Mouse (Mus musculus): ENCODE measurements at regions not wholly inside any gene's neighbourhood (a gene's known extent, or its start where the extent isn't known, plus 50 kb on each side); places are given as distances from the start of the nearest gene placed in this dataset.

DNA sequence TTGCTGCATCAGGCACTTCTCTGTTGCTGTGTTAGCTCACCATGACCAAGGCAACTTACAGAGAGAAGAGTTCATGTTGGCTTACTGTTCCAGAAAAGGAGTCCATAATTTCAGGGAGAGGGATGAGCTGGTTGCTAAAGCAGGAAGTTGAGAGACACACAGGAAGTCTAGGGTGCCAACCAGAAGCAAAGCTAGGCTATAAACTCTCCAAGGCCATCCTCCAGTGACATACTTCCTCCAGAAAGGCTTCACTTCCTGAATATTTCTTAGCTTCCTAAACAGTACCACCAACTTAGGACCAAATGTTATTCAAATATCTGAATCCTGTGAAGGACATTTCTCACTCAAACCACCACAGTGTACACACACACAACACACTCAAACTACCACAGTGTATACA is 2010.6 kb downstream of the A830018L16Rik start:
- H3K4me2 ChIP-seq (ENCODE audit: low read length) = no peak overlapping the region
- peaks cover 10% of the 10 kb centered on the region; the same call in 1 of the 2 replicates for H3K27me3 ChIP-seq (replicated peaks; ENCODE audit: control insufficient read depth, insufficient read depth, low read length)
- H3K4me3 ChIP-seq (replicated peaks; ENCODE audit: low read length) = no peak overlapping the region
- no peak for ATAC-seq
- peaks cover 15% of the 10 kb centered on the region for H3K4me1 ChIP-seq (replicated peaks; ENCODE audit: control insufficient read depth, insufficient read depth, low read length)
- no peaks in the 10 kb centered on the region for H3K9me3 ChIP-seq (ENCODE audit: control insufficient read depth, low read length)
- H3K36me3 ChIP-seq (ENCODE audit: control insufficient read depth, insufficient read depth) = no peaks in the 10 kb centered on the region
- no peak overlapping the region for H3K9ac ChIP-seq (replicated peaks; ENCODE audit: low read depth, low read length)
- no peak overlapping the region for H3K27ac ChIP-seq (ENCODE audit: low read length)

DNA sequence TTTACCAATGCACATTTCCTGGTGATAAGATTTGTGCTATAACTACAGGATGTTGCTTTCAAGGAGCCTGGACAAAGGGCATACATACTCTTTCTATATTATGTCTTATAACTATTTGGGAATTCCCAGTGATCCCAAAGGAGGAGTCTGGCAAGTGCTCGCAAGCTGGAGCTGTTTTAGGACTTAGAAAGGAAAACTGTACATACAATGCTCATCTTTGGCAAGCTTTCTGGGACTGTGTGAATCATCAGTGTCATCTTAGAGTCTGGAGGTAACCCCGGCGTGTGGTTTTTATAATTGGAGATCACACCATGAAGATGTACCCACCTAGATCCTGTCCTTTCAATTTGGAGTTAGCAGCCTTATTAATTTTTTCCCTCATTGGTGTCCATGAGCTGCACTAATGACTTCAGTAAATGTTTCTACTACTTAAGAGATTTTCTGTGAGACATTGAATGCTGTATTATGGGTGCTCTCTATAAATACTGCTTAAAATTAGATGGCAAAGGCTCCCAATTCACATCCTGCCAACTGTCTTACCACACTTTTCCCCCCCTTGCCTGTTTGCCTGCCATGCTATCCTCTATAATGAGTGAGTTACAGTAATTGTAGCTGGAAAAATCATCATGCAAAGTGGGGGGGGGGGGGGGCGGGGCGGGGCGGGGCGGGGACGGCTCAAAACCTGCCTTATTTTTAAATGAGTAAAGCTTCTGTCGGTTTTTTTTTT is 2011.9 kb downstream of the A830018L16Rik start:
- peak; percentile 82 for ATAC-seq
- peak overlapping the region; percentile 35 for H3K4me3 ChIP-seq (replicated peaks; ENCODE audit: low read length)
- H3K36me3 ChIP-seq (ENCODE audit: control insufficient read depth, insufficient read depth) = no peaks in the 10 kb centered on the region
- peak overlapping the region; percentile 58 for H3K4me2 ChIP-seq (ENCODE audit: low read length)
- H3K27me3 ChIP-seq (replicated peaks; ENCODE audit: control insufficient read depth, insufficient read depth, low read length) = peaks cover 10% of the 10 kb centered on the region; the same call in 1 of the 2 replicates
- WGBS = 16% methylated on average over 9 of the region's 9 CpGs
- no peaks in the 10 kb centered on the region for H3K9me3 ChIP-seq (ENCODE audit: control insufficient read depth, low read length)
- H3K9ac ChIP-seq (replicated peaks; ENCODE audit: low read depth, low read length) = peak overlapping the region; percentile 42
- H3K4me1 ChIP-seq (replicated peaks; ENCODE audit: control insufficient read depth, insufficient read depth, low read length) = peaks cover 15% of the 10 kb centered on the region
- H3K27ac ChIP-seq (ENCODE audit: low read length) = no peak overlapping the region

DNA sequence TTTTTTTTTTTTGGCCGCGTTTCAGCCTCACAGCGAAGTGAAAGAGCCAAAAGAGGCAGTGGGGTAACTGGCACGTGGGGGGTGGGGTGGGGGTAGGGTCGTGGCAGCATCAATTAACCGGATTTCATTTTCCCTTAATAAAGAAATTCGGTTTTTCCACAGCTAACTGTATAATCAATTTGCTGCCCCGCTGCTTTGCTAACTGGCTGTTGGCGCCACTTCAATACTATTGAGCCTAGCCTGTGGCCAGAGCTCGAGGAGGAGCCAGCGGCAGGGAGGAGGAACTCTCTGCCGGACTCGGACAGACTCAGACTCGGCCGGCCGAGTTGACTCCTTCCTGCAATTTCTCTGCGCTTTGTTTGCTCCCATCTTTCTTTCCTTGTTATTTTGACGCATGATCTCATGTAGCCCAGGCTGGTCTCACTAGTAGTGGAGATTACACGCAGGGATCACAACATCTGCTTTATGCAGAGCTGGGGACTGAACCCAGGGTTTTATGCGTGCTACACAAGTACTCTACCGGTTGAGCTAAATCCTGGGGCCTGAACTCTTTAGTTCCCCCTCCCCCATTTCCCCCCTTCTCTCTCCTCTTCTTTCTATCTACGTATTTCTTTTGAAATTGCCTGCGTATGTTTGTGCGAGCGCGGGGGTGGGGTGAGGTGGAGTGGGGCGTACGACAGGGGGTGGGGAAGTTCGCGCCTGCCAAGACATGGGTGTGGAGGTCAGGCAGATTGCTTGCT is 2012.6 kb downstream of the A830018L16Rik start:
- H3K9me3 ChIP-seq (ENCODE audit: control insufficient read depth, low read length) = no peaks in the 10 kb centered on the region

DNA sequence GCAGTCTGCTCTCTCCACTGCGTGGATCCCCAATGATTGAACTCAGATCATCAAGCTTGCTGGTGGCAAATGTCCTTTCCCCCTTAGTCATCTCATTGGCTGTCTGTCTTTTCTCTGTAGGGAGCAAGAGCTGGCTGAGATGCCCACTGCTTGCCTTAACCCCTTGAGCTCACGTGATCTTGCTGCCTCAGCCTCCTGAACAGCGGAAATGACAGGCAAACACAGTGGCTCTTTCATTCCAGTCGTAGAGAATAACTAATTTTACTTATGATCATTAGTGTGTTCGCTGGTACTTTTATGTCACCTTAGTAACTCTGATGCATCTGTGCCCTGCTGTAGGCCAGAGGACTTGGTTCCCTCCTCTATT is 2013.1 kb downstream of the A830018L16Rik start:
- Histone ChIP-seq H3K4me1 (replicated peaks; ENCODE audit: control insufficient read depth, insufficient read depth, low read length) (peaks cover 15% of the 10 kb centered on the region), H3K4me2 (ENCODE audit: low read length) (peak overlapping the region; percentile 58), H3K4me3 (replicated peaks; ENCODE audit: low read length) (no peak overlapping the region), H3K27me3 (replicated peaks; ENCODE audit: control insufficient read depth, insufficient read depth, low read length) (peaks cover 10% of the 10 kb centered on the region; the same call in 1 of the 2 replicates), H3K36me3 (ENCODE audit: control insufficient read depth, insufficient read depth) (no peaks in the 10 kb centered on the region), H3K9ac (replicated peaks; ENCODE audit: low read depth, low read length) (no peak overlapping the region; the same call in 1 of the 2 replicates), H3K9me3 (ENCODE audit: control insufficient read depth, low read length) (no peaks in the 10 kb centered on the region), H3K27ac (ENCODE audit: low read length) (no peak overlapping the region)
- ATAC-seq = no peak; the same call in 1 of the 2 replicates
- 47% methylated on average over 5 of the region's 5 CpGs for WGBS

More for the DNA sequence above, 2012.6 kb downstream of the A830018L16Rik start:
- WGBS = 2% methylated on average over 30 of the region's 30 CpGs
- Histone ChIP-seq H3K4me3 (replicated peaks; ENCODE audit: low read length) (peak overlapping the region; percentile 35), H3K9ac (replicated peaks; ENCODE audit: low read depth, low read length) (peak overlapping the region; percentile 42), H3K36me3 (ENCODE audit: control insufficient read depth, insufficient read depth) (no peaks in the 10 kb centered on the region), H3K27ac (ENCODE audit: low read length) (peak overlapping the region; percentile 48; the same call in 1 of the 2 replicates), H3K4me1 (replicated peaks; ENCODE audit: control insufficient read depth, insufficient read depth, low read length) (peaks cover 15% of the 10 kb centered on the region), H3K27me3 (replicated peaks; ENCODE audit: control insufficient read depth, insufficient read depth, low read length) (peaks cover 10% of the 10 kb centered on the region; the same call in 1 of the 2 replicates), H3K4me2 (ENCODE audit: low read length) (peak overlapping the region; percentile 58)
- ATAC-seq = peak; percentile 90

DNA sequence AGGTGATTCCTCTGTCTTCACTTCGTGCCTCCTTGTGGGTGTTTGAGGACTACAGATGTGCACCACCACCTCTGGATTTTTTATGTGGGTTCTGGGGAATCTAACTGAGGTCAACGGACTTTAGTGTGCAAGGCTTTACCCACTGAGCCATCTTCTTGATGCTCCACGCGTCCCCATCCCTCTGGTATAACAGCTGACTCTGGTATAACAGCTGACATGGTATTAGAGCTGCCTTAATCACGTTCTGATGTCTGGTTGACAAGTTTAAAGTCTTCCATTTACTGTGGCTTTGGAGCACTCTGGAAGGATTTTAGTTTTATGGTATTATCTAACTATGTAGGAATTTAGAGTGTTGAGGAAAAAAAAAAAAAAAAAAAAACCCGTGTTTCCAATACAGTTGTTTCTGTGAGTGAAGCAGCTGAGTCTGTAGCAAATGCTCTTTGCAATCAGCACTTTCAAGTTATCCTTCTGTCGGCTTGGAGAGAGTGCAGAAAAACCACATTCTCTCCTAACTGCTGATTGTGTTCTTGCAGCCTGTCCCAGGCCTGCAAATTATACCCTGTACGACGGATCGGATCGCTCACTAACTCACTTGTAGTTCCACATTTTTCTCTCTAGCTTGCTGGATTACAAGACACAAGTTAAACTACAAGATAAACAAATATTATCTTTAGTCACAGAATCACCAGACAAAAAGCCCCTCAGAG is 2013.7 kb downstream of the A830018L16Rik start:
- H3K27ac ChIP-seq (ENCODE audit: low read length) = no peak overlapping the region
- no peak overlapping the region for H3K9ac ChIP-seq (replicated peaks; ENCODE audit: low read depth, low read length)
- H3K36me3 ChIP-seq (ENCODE audit: control insufficient read depth, insufficient read depth) = no peaks in the 10 kb centered on the region
- ATAC-seq = no peak
- peaks cover 15% of the 10 kb centered on the region for H3K4me1 ChIP-seq (replicated peaks; ENCODE audit: control insufficient read depth, insufficient read depth, low read length)
- no peak overlapping the region for H3K4me2 ChIP-seq (ENCODE audit: low read length)
- peaks cover 8% of the 10 kb centered on the region; the same call in 1 of the 2 replicates for H3K27me3 ChIP-seq (replicated peaks; ENCODE audit: control insufficient read depth, insufficient read depth, low read length)
- no peak overlapping the region for H3K4me3 ChIP-seq (replicated peaks; ENCODE audit: low read length)
- H3K9me3 ChIP-seq (ENCODE audit: control insufficient read depth, low read length) = no peaks in the 10 kb centered on the region
- WGBS = 64% methylated on average over 11 of the region's 11 CpGs

DNA sequence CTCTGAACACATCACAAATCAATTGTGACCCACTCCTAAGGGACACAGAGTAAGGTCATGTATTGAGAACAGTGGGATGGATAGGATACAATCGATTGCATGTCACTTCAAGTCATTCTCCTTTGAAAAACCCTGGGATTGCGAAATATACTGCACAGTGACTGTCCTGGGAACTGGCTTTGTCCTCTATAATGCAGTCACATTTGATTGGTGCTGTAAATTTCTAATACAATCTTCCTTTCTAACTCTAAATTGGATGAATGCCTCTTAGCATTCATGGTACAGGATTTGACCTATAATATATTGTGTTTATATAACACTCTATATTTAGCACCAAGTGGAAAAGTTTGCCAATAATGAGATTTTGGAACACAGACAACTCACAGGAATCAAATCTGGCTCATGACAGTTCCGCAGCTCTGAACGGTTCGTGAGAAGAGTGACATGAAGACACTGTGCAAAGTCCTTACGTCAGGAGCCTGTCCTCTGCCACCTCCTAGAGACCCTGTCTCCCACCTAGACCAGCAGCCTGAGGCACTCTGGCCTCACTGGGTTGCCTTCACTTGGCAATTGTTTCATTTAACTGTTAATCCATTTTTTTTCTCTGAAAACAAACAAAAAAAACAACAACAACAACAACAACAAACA is 2024.0 kb downstream of the A830018L16Rik start:
- ATAC-seq = no peak

DNA sequence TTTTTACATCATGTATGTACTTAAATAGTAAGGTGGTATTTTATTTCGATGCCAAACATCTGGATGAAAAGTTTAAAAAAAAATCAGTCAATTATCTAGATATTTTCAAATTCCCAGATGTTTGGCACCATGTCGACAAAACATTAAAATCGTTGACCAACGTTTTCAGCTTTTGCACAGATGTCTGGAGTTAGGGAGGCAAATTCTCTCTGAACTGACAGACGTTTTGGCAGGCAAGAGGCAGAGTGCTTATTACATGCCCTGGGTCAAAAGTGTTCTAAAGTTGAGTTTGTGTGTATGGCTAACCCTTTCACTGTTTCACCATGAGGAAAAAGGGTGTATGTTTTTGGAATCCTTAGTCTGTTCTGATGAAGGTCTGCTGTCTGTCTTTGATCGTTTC is 2028.5 kb downstream of the A830018L16Rik start:
- Histone ChIP-seq H3K4me1 (replicated peaks; ENCODE audit: control insufficient read depth, insufficient read depth, low read length) (no peaks in the 10 kb centered on the region), H3K9me3 (ENCODE audit: control insufficient read depth, low read length) (no peaks in the 10 kb centered on the region), H3K9ac (replicated peaks; ENCODE audit: low read depth, low read length) (no peak overlapping the region), H3K27me3 (replicated peaks; ENCODE audit: control insufficient read depth, insufficient read depth, low read length) (no peaks in the 10 kb centered on the region), H3K36me3 (ENCODE audit: control insufficient read depth, insufficient read depth) (no peaks in the 10 kb centered on the region), H3K4me3 (replicated peaks; ENCODE audit: low read length) (no peak overlapping the region), H3K27ac (ENCODE audit: low read length) (no peak overlapping the region), H3K4me2 (ENCODE audit: low read length) (no peak overlapping the region)
- 75% methylated on average over 6 of the region's 6 CpGs for WGBS
- ATAC-seq = no peak

More for the DNA sequence above, 2024.0 kb downstream of the A830018L16Rik start:
- Histone ChIP-seq H3K4me3 (replicated peaks; ENCODE audit: low read length) (no peak overlapping the region), H3K27me3 (replicated peaks; ENCODE audit: control insufficient read depth, insufficient read depth, low read length) (no peaks in the 10 kb centered on the region), H3K4me2 (ENCODE audit: low read length) (no peak overlapping the region), H3K27ac (ENCODE audit: low read length) (no peak overlapping the region), H3K4me1 (replicated peaks; ENCODE audit: control insufficient read depth, insufficient read depth, low read length) (no peaks in the 10 kb centered on the region), H3K36me3 (ENCODE audit: control insufficient read depth, insufficient read depth) (no peaks in the 10 kb centered on the region), H3K9me3 (ENCODE audit: control insufficient read depth, low read length) (no peaks in the 10 kb centered on the region), H3K9ac (replicated peaks; ENCODE audit: low read depth, low read length) (no peak overlapping the region)
- WGBS = 77% methylated on average over 6 of the region's 6 CpGs

DNA sequence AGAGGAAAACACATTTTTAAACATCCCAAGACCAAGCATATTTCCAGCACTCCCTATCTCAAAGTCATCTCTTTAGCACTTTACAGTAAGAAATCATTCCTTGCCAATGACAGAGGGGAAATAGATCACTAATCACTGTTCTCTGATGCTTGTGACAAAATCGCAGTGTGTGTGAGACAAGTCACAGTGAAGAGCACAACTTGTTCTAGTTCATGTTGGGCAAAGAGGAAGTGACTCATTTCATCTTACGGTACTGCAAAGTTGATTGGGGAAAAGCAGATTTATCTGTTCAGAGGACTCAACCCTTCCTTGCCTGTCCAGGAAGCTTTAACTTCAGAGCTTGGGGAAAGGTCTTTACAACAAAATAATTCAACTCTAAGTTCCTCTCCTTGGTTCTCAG is 2040.6 kb downstream of the A830018L16Rik start:
- Histone ChIP-seq H3K4me2 (ENCODE audit: low read length) (no peak overlapping the region), H3K9ac (replicated peaks; ENCODE audit: low read depth, low read length) (no peak overlapping the region), H3K9me3 (ENCODE audit: control insufficient read depth, low read length) (no peaks in the 10 kb centered on the region), H3K36me3 (ENCODE audit: control insufficient read depth, insufficient read depth) (no peaks in the 10 kb centered on the region), H3K4me1 (replicated peaks; ENCODE audit: control insufficient read depth, insufficient read depth, low read length) (no peaks in the 10 kb centered on the region), H3K4me3 (replicated peaks; ENCODE audit: low read length) (no peak overlapping the region), H3K27me3 (replicated peaks; ENCODE audit: control insufficient read depth, insufficient read depth, low read length) (no peaks in the 10 kb centered on the region), H3K27ac (ENCODE audit: low read length) (no peak overlapping the region)
- ATAC-seq = no peak
- 97% methylated on average over 2 of the region's 2 CpGs for WGBS

DNA sequence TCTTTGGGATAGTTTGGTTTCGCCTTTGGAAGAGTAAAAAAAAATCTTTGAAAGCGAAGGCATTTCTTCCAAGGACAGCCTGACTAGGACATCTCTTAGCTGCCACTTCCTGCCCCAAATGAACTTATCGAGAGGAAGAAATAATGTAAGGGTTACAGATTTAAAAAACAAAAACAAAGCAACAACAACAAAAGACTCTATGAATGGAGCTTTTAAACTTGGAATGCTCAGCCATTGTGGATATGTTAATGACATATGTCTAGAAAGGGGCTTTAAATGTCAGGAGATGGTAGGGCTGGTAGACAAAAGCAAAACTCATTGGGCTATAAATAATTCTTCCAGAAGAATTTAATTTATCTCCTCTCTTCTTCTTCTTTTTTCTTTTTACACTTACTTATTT is 2041.7 kb downstream of the A830018L16Rik start:
- Histone ChIP-seq H3K9me3 (ENCODE audit: control insufficient read depth, low read length) (no peaks in the 10 kb centered on the region), H3K4me2 (ENCODE audit: low read length) (no peak overlapping the region), H3K4me3 (replicated peaks; ENCODE audit: low read length) (no peak overlapping the region), H3K9ac (replicated peaks; ENCODE audit: low read depth, low read length) (no peak overlapping the region), H3K36me3 (ENCODE audit: control insufficient read depth, insufficient read depth) (no peaks in the 10 kb centered on the region), H3K27ac (ENCODE audit: low read length) (no peak overlapping the region), H3K27me3 (replicated peaks; ENCODE audit: control insufficient read depth, insufficient read depth, low read length) (no peaks in the 10 kb centered on the region), H3K4me1 (replicated peaks; ENCODE audit: control insufficient read depth, insufficient read depth, low read length) (no peaks in the 10 kb centered on the region)
- no peak for ATAC-seq
- WGBS = 76% methylated on average over 3 of the region's 3 CpGs
